Mouse (Mus musculus) heart, embryonic 11.5 days (tissue): ENCODE results near the gene Lsg1. TPM values are rescaled to one million over a fixed set of nuclear protein-coding genes. Genes with fewer than 3 reads are reported as not detected.

ENCODE experiments used
- ATAC-seq: fragments of 200-750 bp; cut with Nextera tagmentation; replicated peaks from 2 replicates; pipeline ENCODE4 v1.8.0; 2017; ENCODE audit warnings: moderate library complexity; ENCODE audit not compliant: insufficient number of reproducible peaks, low FRiP score, low TSS enrichment
- H3K27ac ChIP-seq: fragments of 300-500 bp; sonication (generic); 2 replicates; pipeline ENCODE4 v1.5.1; 2014; ENCODE audit warnings: mild to moderate bottlenecking, low read depth, low read length
- H3K27me3 ChIP-seq: fragments of 300-500 bp; sonication (generic); 2 replicates; pipeline ENCODE4 v1.6.1; 2014; ENCODE audit warnings: mild to moderate bottlenecking, low read length, mixed read lengths; ENCODE audit not compliant: control insufficient read depth, insufficient read depth
- H3K36me3 ChIP-seq: fragments of 300-500 bp; sonication (generic); 2 replicates; pipeline ENCODE4 v1.6.1; 2014; ENCODE audit warnings: mild to moderate bottlenecking, low read length, moderate library complexity, mixed read lengths; ENCODE audit not compliant: control insufficient read depth, insufficient read depth
- H3K4me1 ChIP-seq: fragments of 300-500 bp; sonication (generic); 2 replicates; pipeline ENCODE4 v1.6.1; 2014; ENCODE audit warnings: low read length; ENCODE audit not compliant: control insufficient read depth, insufficient read depth
- H3K4me2 ChIP-seq: fragments of 300-500 bp; sonication (generic); 2 replicates; pipeline ENCODE4 v1.6.1; 2014; ENCODE audit warnings: mild to moderate bottlenecking, moderate library complexity
- H3K4me3 ChIP-seq: fragments of 300-500 bp; sonication (generic); 2 replicates; pipeline ENCODE4 v1.5.1; 2014; ENCODE audit warnings: low read depth, low read length
- H3K9ac ChIP-seq: fragments of 300-500 bp; sonication (generic); 2 replicates; pipeline ENCODE4 v1.6.1; 2014; ENCODE audit warnings: mild to moderate bottlenecking, low read depth, low read length, moderate library complexity
- H3K9me3 ChIP-seq: fragments of 300-500 bp; sonication (generic); replicated peaks from 2 replicates; pipeline ENCODE4 v1.6.1; 2016; ENCODE audit warnings: low read length; ENCODE audit not compliant: control insufficient read depth
- WGBS: fragments of 180-500 bp; shearing (Covaris S2); extraction: QIAGEN DNeasy Blood & Tissue Kit; methylation state at CpG from one replicate; pipeline ENCODE4 v1.1.7; 2014; ENCODE audit not compliant: insufficient replicate concordance; 5-methylcytosine and 5-hydroxymethylcytosine counted together
- polyA plus RNA-seq: library from polyadenylated mRNA; unstranded; fragments of >200 nt; fragmentation: Nextera tagmentation; extraction: Ambion mirVana; gene quantifications from 2 replicates; pipeline ENCODE4 v1.2.1, GENCODE M21; 2014

The Lsg1 gene
- polyA plus RNA-seq, 1 experiment from 2014 or later, result 47.8 TPM

- no peak overlapping the region for H3K4me2 ChIP-seq
- WGBS, result 93% methylated on average over 1 of the region's 1 CpGs
- no peak for ATAC-seq
Measured at GRCm38 (mm10) chr16:30535075-30535474, 52.3 kb downstream of the Lsg1 start.

GRCm38 (mm10) chr16:30533592-30533991 is 53.8 kb downstream of the Lsg1 start:
- Histone ChIP-seq H3K4me2 (no peak overlapping the region), H3K4me3 (no peak overlapping the region), H3K9ac (no peak overlapping the region), H3K27ac (no peak overlapping the region; the same call in 1 of the 2 replicates), H3K4me1 (peaks cover 15% of the 10 kb centered on the region), H3K27me3 (no peaks in the 10 kb centered on the region), H3K9me3 (no peaks in the 10 kb centered on the region), H3K36me3 (no peaks in the 10 kb centered on the region)
- no peak for ATAC-seq
- WGBS, result 39% methylated on average over 4 of the region's 4 CpGs

More at GRCm38 (mm10) chr16:30535075-30535474, 52.3 kb downstream of the Lsg1 start:
- H3K27me3 ChIP-seq, result no peaks in the 10 kb centered on the region
- no peak overlapping the region for H3K27ac ChIP-seq
- no peaks in the 10 kb centered on the region for H3K9me3 ChIP-seq
- no peak overlapping the region for H3K4me3 ChIP-seq
- no peaks in the 10 kb centered on the region for H3K36me3 ChIP-seq
- peaks cover 15% of the 10 kb centered on the region for H3K4me1 ChIP-seq
- no peak overlapping the region for H3K9ac ChIP-seq

GRCm38 (mm10) chr16:30532929-30533328 is 54.5 kb downstream of the Lsg1 start:
- H3K4me2 ChIP-seq, result no peak overlapping the region
- 62% methylated on average over 1 of the region's 1 CpGs for WGBS
- ATAC-seq, result no peak
- H3K9ac ChIP-seq, result no peak overlapping the region
- H3K9me3 ChIP-seq, result no peaks in the 10 kb centered on the region
- H3K36me3 ChIP-seq, result no peaks in the 10 kb centered on the region; the same call in 1 of the 2 replicates
- H3K27me3 ChIP-seq, result no peaks in the 10 kb centered on the region
- H3K27ac ChIP-seq, result no peak overlapping the region
- H3K4me1 ChIP-seq, result peaks cover 15% of the 10 kb centered on the region
- H3K4me3 ChIP-seq, result no peak overlapping the region

GRCm38 (mm10) chr16:30531761-30532406 is 55.5 kb downstream of the Lsg1 start:
- 0 out of 2 replicates have a peak overlapping the region, but pooled peaks have one; percentile 29 for H3K4me2 ChIP-seq
- no peak overlapping the region for H3K4me3 ChIP-seq
- ATAC-seq, result no peak
- no peaks in the 10 kb centered on the region for H3K27me3 ChIP-seq
- H3K27ac ChIP-seq, result no peak overlapping the region
- no peaks in the 10 kb centered on the region; the same call in 1 of the 2 replicates for H3K36me3 ChIP-seq
- H3K9ac ChIP-seq, result no peak overlapping the region
- no peaks in the 10 kb centered on the region for H3K9me3 ChIP-seq
- 28% methylated on average over 20 of the region's 20 CpGs for WGBS
- peaks cover 15% of the 10 kb centered on the region for H3K4me1 ChIP-seq

GRCm38 (mm10) chr16:30530815-30531214 is 56.6 kb downstream of the Lsg1 start:
- no peaks in the 10 kb centered on the region for H3K27me3 ChIP-seq
- H3K9me3 ChIP-seq, result no peaks in the 10 kb centered on the region
- H3K36me3 ChIP-seq, result no peaks in the 10 kb centered on the region; the same call in 1 of the 2 replicates
- no peak overlapping the region for H3K4me2 ChIP-seq
- no peak for ATAC-seq
- 39% methylated on average over 4 of the region's 4 CpGs for WGBS
- no peak overlapping the region for H3K4me3 ChIP-seq
- no peak overlapping the region for H3K27ac ChIP-seq
- peaks cover 7% of the 10 kb centered on the region for H3K4me1 ChIP-seq
- no peak overlapping the region for H3K9ac ChIP-seq

- H3K4me2 ChIP-seq, result no peak overlapping the region
- no peaks in the 10 kb centered on the region; the same call in 1 of the 2 replicates for H3K36me3 ChIP-seq
- H3K4me1 ChIP-seq, result no peaks in the 10 kb centered on the region
- H3K4me3 ChIP-seq, result no peak overlapping the region
- H3K9ac ChIP-seq, result no peak overlapping the region
- no peaks in the 10 kb centered on the region for H3K9me3 ChIP-seq
- H3K27me3 ChIP-seq, result no peaks in the 10 kb centered on the region
- H3K27ac ChIP-seq, result no peak overlapping the region
- 78% methylated on average over 8 of the region's 8 CpGs for WGBS
- ATAC-seq, result no peak
Measured at GRCm38 (mm10) chr16:30528386-30528785, 59.0 kb downstream of the Lsg1 start.

GRCm38 (mm10) chr16:30527889-30528288 is 59.5 kb downstream of the Lsg1 start:
- Histone ChIP-seq H3K27ac (no peak overlapping the region), H3K4me3 (no peak overlapping the region), H3K9ac (no peak overlapping the region), H3K27me3 (no peaks in the 10 kb centered on the region), H3K4me2 (no peak overlapping the region), H3K4me1 (no peaks in the 10 kb centered on the region), H3K9me3 (no peaks in the 10 kb centered on the region), H3K36me3 (no peaks in the 10 kb centered on the region; the same call in 1 of the 2 replicates)
- no peak for ATAC-seq
- 57% methylated on average over 2 of the region's 2 CpGs for WGBS

GRCm38 (mm10) chr16:30525756-30526155 is 61.6 kb downstream of the Lsg1 start:
- Histone ChIP-seq H3K4me3 (no peak overlapping the region), H3K36me3 (no peaks in the 10 kb centered on the region; the same call in 1 of the 2 replicates), H3K27me3 (no peaks in the 10 kb centered on the region), H3K9me3 (no peaks in the 10 kb centered on the region), H3K4me1 (no peaks in the 10 kb centered on the region), H3K9ac (no peak overlapping the region), H3K4me2 (no peak overlapping the region), H3K27ac (no peak overlapping the region)
- WGBS, result 83% methylated on average over 14 of the region's 14 CpGs
- no peak for ATAC-seq

- Histone ChIP-seq H3K27ac (no peak overlapping the region), H3K36me3 (no peaks in the 10 kb centered on the region; the same call in 1 of the 2 replicates), H3K4me1 (0 out of 2 replicates have a peak, but pooled peaks cover 3% of the 10 kb centered on the region), H3K27me3 (no peaks in the 10 kb centered on the region), H3K4me3 (no peak overlapping the region), H3K9ac (no peak overlapping the region), H3K4me2 (no peak overlapping the region), H3K9me3 (no peaks in the 10 kb centered on the region)
- ATAC-seq, result no peak
- 91% methylated on average over 6 of the region's 6 CpGs for WGBS
Measured at GRCm38 (mm10) chr16:30524481-30524880, 62.9 kb downstream of the Lsg1 start.
